Mouse (Mus musculus) limb, embryonic 13.5 days (tissue): ENCODE measurements around the gene Rilp. TPM values are rescaled to one million over a fixed set of nuclear protein-coding genes. Genes with fewer than 3 reads are reported as not detected.

ENCODE experiments used
- ATAC-seq: fragments of 200-750 bp; cut with Nextera tagmentation; 2 replicates; pipeline ENCODE4 v1.8.0; 2017; ENCODE audit warnings: low read depth, moderate number of reproducible peaks, moderate TSS enrichment; ENCODE audit not compliant: low FRiP score
- H3K27ac ChIP-seq: fragments of 300-500 bp; sonication (generic); 2 replicates; pipeline ENCODE4 v1.5.1; 2015; ENCODE audit warnings: inconsistent platforms, mild to moderate bottlenecking, moderate library complexity
- H3K27me3 ChIP-seq: fragments of 300-500 bp; sonication (generic); 2 replicates; pipeline ENCODE4 v1.6.1; 2015; ENCODE audit warnings: mild to moderate bottlenecking, inconsistent platforms
- H3K36me3 ChIP-seq: fragments of 300-500 bp; sonication (generic); 2 replicates; pipeline ENCODE4 v1.6.1; 2015; ENCODE audit warnings: inconsistent platforms, mild to moderate bottlenecking, moderate library complexity
- H3K4me1 ChIP-seq: fragments of 300-500 bp; sonication (generic); 2 replicates; pipeline ENCODE4 v1.6.1; 2015; ENCODE audit warnings: inconsistent platforms
- H3K4me2 ChIP-seq: fragments of 300-500 bp; sonication (generic); replicated peaks from 2 replicates; pipeline ENCODE4 v1.6.1; 2015; ENCODE audit warnings: inconsistent platforms, mild to moderate bottlenecking, moderate library complexity
- H3K4me3 ChIP-seq: fragments of 300-500 bp; sonication (generic); 2 replicates; pipeline ENCODE4 v1.5.1; 2015; ENCODE audit warnings: moderate library complexity, mild to moderate bottlenecking, inconsistent platforms
- H3K9ac ChIP-seq: fragments of 300-500 bp; sonication (generic); 2 replicates; pipeline ENCODE4 v1.6.1; 2015; ENCODE audit warnings: mild to moderate bottlenecking, inconsistent platforms
- H3K9me3 ChIP-seq: fragments of 300-500 bp; sonication (generic); 2 replicates; pipeline ENCODE4 v1.6.1; 2016; ENCODE audit warnings: inconsistent platforms
- WGBS: fragments of 180-500 bp; shearing (Covaris S2); methylation state at CpG from one replicate; pipeline ENCODE4 v1.1.7; 2015; 5-methylcytosine and 5-hydroxymethylcytosine counted together
- polyA plus RNA-seq: library from polyadenylated mRNA; unstranded; fragments of >200 nt; fragmentation: Nextera tagmentation; extraction: Ambion mirVana; gene quantifications from 2 replicates; pipeline ENCODE4 v1.2.1, GENCODE M21; 2015

The Rilp gene
- polyA plus RNA-seq, result 0.34 and 0.66 TPM in 2 replicates

- H3K4me2 ChIP-seq, result peak within 1 kb of the TSS; percentile 84
- WGBS, result 3% methylated on average over 43 of the region's 43 CpGs
- peak within 1 kb of the TSS; percentile 29; the same call in 1 of the 2 replicates for H3K27ac ChIP-seq
- H3K36me3 ChIP-seq, result peaks cover 46% of the 10 kb centered on the region
- H3K27me3 ChIP-seq, result no peaks in the 10 kb centered on the region
- H3K4me3 ChIP-seq, result peak within 1 kb of the TSS; percentile 53
- H3K4me1 ChIP-seq, result peaks cover 33% of the 10 kb centered on the region
- H3K9me3 ChIP-seq, result no peaks in the 10 kb centered on the region
- peak within 1 kb of the TSS; percentile 76 for H3K9ac ChIP-seq
- ATAC-seq, result peak; percentile 74
Observed at GRCm38 (mm10) chr11:75509741-75510626, at the start of gene Rilp. Gene Rilp (plus strand): TSS chr11:75510094.

- Histone ChIP-seq H3K27me3 (no peaks in the 10 kb centered on the region), H3K4me1 (peaks cover 38% of the 10 kb centered on the region), H3K9me3 (no peaks in the 10 kb centered on the region), H3K36me3 (peaks cover 8% of the 10 kb centered on the region), H3K9ac (peak overlapping the region; percentile 63), H3K4me3 (peak overlapping the region; percentile 73), H3K27ac (peak overlapping the region; percentile 92), H3K4me2 (peak overlapping the region; percentile 97)
- no peak; the same call in 1 of the 2 replicates for ATAC-seq
- 2% methylated on average over 19 of the region's 19 CpGs for WGBS
Observed at GRCm38 (mm10) chr11:75460103-75460843, 49.6 kb upstream of the Rilp start.

- peaks cover 37% of the 10 kb centered on the region for H3K4me1 ChIP-seq
- H3K9ac ChIP-seq, result peak within 1 kb of the TSS; percentile 70
- peak within 1 kb of the TSS; percentile 73 for H3K4me3 ChIP-seq
- peak; percentile 95 for ATAC-seq
- H3K4me2 ChIP-seq, result peak within 1 kb of the TSS; percentile 97
- H3K27me3 ChIP-seq, result no peaks in the 10 kb centered on the region
- peak within 1 kb of the TSS; percentile 92 for H3K27ac ChIP-seq
- H3K9me3 ChIP-seq, result no peaks in the 10 kb centered on the region
- WGBS, result under 1% methylated on average over 46 of the region's 46 CpGs
- peaks cover 14% of the 10 kb centered on the region for H3K36me3 ChIP-seq
Observed at GRCm38 (mm10) chr11:75460844-75461742, 48.8 kb upstream of the Rilp start, which contains the start of gene Tlcd2. Gene Tlcd2 (plus strand): TSS chr11:75461715.

GRCm38 (mm10) chr11:75461743-75462252 is 48.1 kb upstream of the Rilp start:
- H3K27me3 ChIP-seq, result no peaks in the 10 kb centered on the region
- H3K9me3 ChIP-seq, result peaks cover 3% of the 10 kb centered on the region; the same call in 1 of the 2 replicates
- peak overlapping the region; percentile 70 for H3K9ac ChIP-seq
- H3K27ac ChIP-seq, result peak overlapping the region; percentile 63; the same call in 1 of the 2 replicates
- peaks cover 37% of the 10 kb centered on the region for H3K4me1 ChIP-seq
- WGBS, result under 1% methylated on average over 26 of the region's 30 CpGs
- ATAC-seq, result peak; percentile 6; the same call in 1 of the 2 replicates
- peak overlapping the region; percentile 97 for H3K4me2 ChIP-seq
- peaks cover 14% of the 10 kb centered on the region for H3K36me3 ChIP-seq
- H3K4me3 ChIP-seq, result peak overlapping the region; percentile 73

- Histone ChIP-seq H3K27me3 (no peaks in the 10 kb centered on the region), H3K36me3 (peaks cover 14% of the 10 kb centered on the region), H3K9me3 (peaks cover 4% of the 10 kb centered on the region; the same call in 1 of the 2 replicates), H3K27ac (peak overlapping the region; percentile 63; the same call in 1 of the 2 replicates), H3K4me2 (peak overlapping the region; percentile 97), H3K4me1 (peaks cover 37% of the 10 kb centered on the region), H3K9ac (peak overlapping the region; percentile 70), H3K4me3 (peak overlapping the region; percentile 73)
- WGBS, result 7% methylated on average over 13 of the region's 16 CpGs
- no peak for ATAC-seq
Observed at GRCm38 (mm10) chr11:75462253-75462783, 47.6 kb upstream of the Rilp start.

GRCm38 (mm10) chr11:75462865-75463336 is 47.0 kb upstream of the Rilp start:
- 0% methylated on average over 9 of the region's 9 CpGs for WGBS
- peaks cover 4% of the 10 kb centered on the region; the same call in 1 of the 2 replicates for H3K9me3 ChIP-seq
- no peaks in the 10 kb centered on the region for H3K27me3 ChIP-seq
- H3K4me1 ChIP-seq, result peaks cover 39% of the 10 kb centered on the region
- peak; percentile 26 for ATAC-seq
- peak overlapping the region; percentile 97 for H3K4me2 ChIP-seq
- peak overlapping the region; percentile 73 for H3K4me3 ChIP-seq
- peak overlapping the region; percentile 63 for H3K27ac ChIP-seq
- peak overlapping the region; percentile 70 for H3K9ac ChIP-seq
- peaks cover 14% of the 10 kb centered on the region for H3K36me3 ChIP-seq

GRCm38 (mm10) chr11:75463624-75464023 is 46.3 kb upstream of the Rilp start:
- peak overlapping the region; percentile 97 for H3K4me2 ChIP-seq
- peaks cover 14% of the 10 kb centered on the region for H3K36me3 ChIP-seq
- H3K27me3 ChIP-seq, result peaks cover 2% of the 10 kb centered on the region; the same call in 1 of the 2 replicates
- H3K27ac ChIP-seq, result peak overlapping the region; percentile 63
- H3K4me1 ChIP-seq, result peaks cover 46% of the 10 kb centered on the region
- no peak for ATAC-seq
- H3K9ac ChIP-seq, result no peak overlapping the region
- H3K9me3 ChIP-seq, result peaks cover 4% of the 10 kb centered on the region; the same call in 1 of the 2 replicates
- peak overlapping the region; percentile 73 for H3K4me3 ChIP-seq
- WGBS, result 56% methylated on average over 4 of the region's 4 CpGs

GRCm38 (mm10) chr11:75464417-75464816 is 45.5 kb upstream of the Rilp start:
- Histone ChIP-seq H3K4me1 (peaks cover 46% of the 10 kb centered on the region), H3K27ac (no peak overlapping the region), H3K4me3 (no peak overlapping the region), H3K36me3 (peaks cover 14% of the 10 kb centered on the region), H3K4me2 (no peak overlapping the region), H3K9ac (no peak overlapping the region), H3K27me3 (peaks cover 2% of the 10 kb centered on the region; the same call in 1 of the 2 replicates), H3K9me3 (peaks cover 4% of the 10 kb centered on the region; the same call in 1 of the 2 replicates)
- WGBS, result 89% methylated on average over 6 of the region's 6 CpGs
- no peak for ATAC-seq

GRCm38 (mm10) chr11:75465051-75465450 is 44.8 kb upstream of the Rilp start:
- Histone ChIP-seq H3K4me3 (no peak overlapping the region), H3K4me2 (no peak overlapping the region), H3K9me3 (peaks cover 4% of the 10 kb centered on the region; the same call in 1 of the 2 replicates), H3K27ac (no peak overlapping the region), H3K9ac (no peak overlapping the region), H3K4me1 (peaks cover 40% of the 10 kb centered on the region), H3K36me3 (peaks cover 14% of the 10 kb centered on the region), H3K27me3 (peaks cover 2% of the 10 kb centered on the region; the same call in 1 of the 2 replicates)
- 82% methylated on average over 6 of the region's 6 CpGs for WGBS
- no peak for ATAC-seq

- H3K4me1 ChIP-seq, result peaks cover 31% of the 10 kb centered on the region
- WGBS, result 98% methylated on average over 4 of the region's 4 CpGs
- no peak overlapping the region for H3K27ac ChIP-seq
- no peak for ATAC-seq
- peaks cover 2% of the 10 kb centered on the region; the same call in 1 of the 2 replicates for H3K27me3 ChIP-seq
- peaks cover 14% of the 10 kb centered on the region for H3K36me3 ChIP-seq
- H3K9ac ChIP-seq, result no peak overlapping the region
- no peak overlapping the region for H3K4me3 ChIP-seq
- peaks cover 4% of the 10 kb centered on the region; the same call in 1 of the 2 replicates for H3K9me3 ChIP-seq
- no peak overlapping the region for H3K4me2 ChIP-seq
Observed at GRCm38 (mm10) chr11:75466731-75467505, 43.0 kb upstream of the Rilp start.
